ENCODE assay signal across 14 mouse cellular contexts in genomic region chr14:24612254-24612995, GRCm38 (mm10).
DNase-seq lines count a peak whose midpoint lies in the region; ATAC-seq and TF ChIP-seq lines count a peak whose summit lies in the region.
"Had no signal": no experiment of that assay in that cellular context is flagged by ENCODE, and none has a peak within 500 bp of the region (broad histone marks: within the 10 kb centered on the region; RNA-seq: fewer than 3 reads in every experiment).

No protein-coding gene starts in this region.

- DNase-seq in left cerebral cortex, postnatal 4 days = peak; percentile 76
- DNase-seq in left cerebral cortex, adult 2 months (ENCODE audit: extremely low spot score in 1 of 2, low spot score in 2 of 2) = no peak
- peak; percentile 64 to 73 for DNase-seq in cerebellum, adult 18-20 months
- DNase-seq in forebrain, embryonic 14.5 days (ENCODE audit: low spot score) = peak; percentile 76
- no peak for DNase-seq in heart, adult 9 months (ENCODE audit: low spot score in 2 of 2)
- DNase-seq in layer of hippocampus, postnatal 10 days (ENCODE audit: low spot score in 2 of 2) = no peak
- DNase-seq: kidney, postnatal 36 days; lung, postnatal 10 days; right cerebral cortex, postnatal 25 days; thymus, postnatal 14 days had no signal

- ATAC-seq in forebrain, embryonic 14.5 days = no peak
- no peak for ATAC-seq in midbrain, embryonic 16.5 days
- ATAC-seq: activated CD4-positive, CD25-positive, alpha-beta regulatory T cell, adult 4 months had no signal

- H3K9me3 ChIP-seq in forebrain, embryonic 14.5 days (replicated peaks; ENCODE audit: control insufficient read depth, low read length) = peaks cover 4% of the 10 kb centered on the region; the same call in 1 of the 2 replicates
- no peaks in the 10 kb centered on the region; the same call in 1 of the 2 replicates for H3K9me3 ChIP-seq in midbrain, embryonic 16.5 days (replicated peaks; ENCODE audit: control insufficient read depth, low read length, poor library complexity, severe bottlenecking)
- H3K9me3 ChIP-seq: heart, embryonic 10.5 days had no signal

- TF ChIP-seq CTCF in left cerebral cortex, adult 2 months (IDR thresholded peaks at IDR 0.05) = no peak

- H3K9ac ChIP-seq in forebrain, embryonic 14.5 days (ENCODE audit: low read length) = no peak overlapping the region
- H3K9ac ChIP-seq in midbrain, embryonic 16.5 days (ENCODE audit: low read depth, low read length) = no peak overlapping the region

- 43% methylated on average over 4 of the region's 4 CpGs for WGBS in forebrain, embryonic 14.5 days
- 80% methylated on average over 4 of the region's 4 CpGs for WGBS in midbrain, embryonic 16.5 days

- H3K27me3 ChIP-seq in forebrain, embryonic 14.5 days (replicated peaks; ENCODE audit: control insufficient read depth, insufficient read depth, low read length) = no peaks in the 10 kb centered on the region
- no peaks in the 10 kb centered on the region for H3K27me3 ChIP-seq in midbrain, embryonic 16.5 days (ENCODE audit: control insufficient read depth, insufficient read depth, low read depth, low read length)

- no peak overlapping the region for H3K4me3 ChIP-seq in left cerebral cortex, adult 2 months
- no peak overlapping the region for H3K4me3 ChIP-seq in forebrain, embryonic 14.5 days (ENCODE audit: low read depth, low read length)
- H3K4me3 ChIP-seq in midbrain, embryonic 16.5 days (ENCODE audit: low read depth, low read length) = no peak overlapping the region
- H3K4me3 ChIP-seq: erythroblast, embryonic 14.5 days; heart, embryonic 10.5 days had no signal

- intact Hi-C loops in left cerebral cortex, postnatal 4 days (cut with DNase I) = no loop called here
- intact Hi-C loops in left cerebral cortex, adult 2 months (cut with DNase I) = no loop called here

- peaks cover 32% of the 10 kb centered on the region for H3K4me1 ChIP-seq in forebrain, embryonic 14.5 days (ENCODE audit: control insufficient read depth, insufficient read depth, low read length)
- H3K4me1 ChIP-seq in midbrain, embryonic 16.5 days (ENCODE audit: control insufficient read depth, insufficient read depth, low read length) = peaks cover 23% of the 10 kb centered on the region

- H3K27ac ChIP-seq in left cerebral cortex, adult 2 months = no peak overlapping the region
- H3K27ac ChIP-seq in forebrain, embryonic 14.5 days (ENCODE audit: low read depth, low read length) = peak overlapping the region; percentile 59
- H3K27ac ChIP-seq in midbrain, embryonic 16.5 days (ENCODE audit: low read length) = peak overlapping the region; percentile 30
- H3K27ac ChIP-seq: heart, embryonic 10.5 days had no signal

- H3K4me2 ChIP-seq in forebrain, embryonic 14.5 days (ENCODE audit: low read length) = no peak overlapping the region
- no peak overlapping the region for H3K4me2 ChIP-seq in midbrain, embryonic 16.5 days (ENCODE audit: low read length)

- no peaks in the 10 kb centered on the region for H3K36me3 ChIP-seq in forebrain, embryonic 14.5 days (ENCODE audit: control insufficient read depth, insufficient read depth, low read length)
- no peaks in the 10 kb centered on the region for H3K36me3 ChIP-seq in midbrain, embryonic 16.5 days (ENCODE audit: control insufficient read depth, insufficient read depth, low read length)
- H3K36me3 ChIP-seq: heart, embryonic 10.5 days had no signal

Comparison
In these comparisons a context has a peak if more than half of its experiments do, and no peak if none do; other contexts are left out.
1. DNase-seq: peak in left cerebral cortex, postnatal 4 days (single experiment), cerebellum, adult 18-20 months (2 of 2) and forebrain, embryonic 14.5 days (single experiment); none in left cerebral cortex, adult 2 months (0 of 2), heart, adult 9 months (0 of 2) and layer of hippocampus, postnatal 10 days (0 of 2).